Mouse (Mus musculus): ENCODE data around the gene Tgfbr3l.

The Tgfbr3l gene

GRCm38 (mm10) chr8:4269609-4270008 is 21.6 kb downstream of the Tgfbr3l start:
- no peak for DNase-seq

GRCm38 (mm10) chr8:4275275-4276110 is 27.5 kb downstream of the Tgfbr3l start, which contains the start of gene Timm44:
Gene Timm44, minus strand, starts transcription at chr8:4275913.
- DNase-seq, result peak; percentile 97

GRCm38 (mm10) chr8:4276111-4276465 is 28.1 kb downstream of the Tgfbr3l start:
- DNase-seq, result no peak

- DNase-seq, result no peak
These were observed 44.7 kb downstream of the Tgfbr3l start for GRCm38 (mm10) chr8:4292738-4293137.

- no peak for DNase-seq
These were observed 49.8 kb downstream of the Tgfbr3l start for GRCm38 (mm10) chr8:4297822-4298221.
